Mouse (Mus musculus): ENCODE data around the gene Myt1. TPM values are rescaled to one million over a fixed set of nuclear protein-coding genes. Genes with fewer than 3 reads are reported as not detected.

Gene Myt1
- total RNA-seq (2021): 10 to 100 TPM; 32.3 to 34.0 TPM
- long read RNA-seq, experiment 1, full-length matches to known transcripts: 1 of 2 reads
- long read RNA-seq, experiment 1, partial matches to known transcripts: 0 of 2 reads
- long read RNA-seq, experiment 1, other reads (novel, unspliced or antisense): 1 of 2 reads
- long read RNA-seq, experiment 2, partial matches to known transcripts: 1 of 2 reads
- long read RNA-seq, experiment 2, other reads (novel, unspliced or antisense): 1 of 2 reads

GRCm38 (mm10) chr2:181763006-181763830 lies at the start of gene Myt1:
TSS of gene Myt1 (plus strand) at chr2:181763332.
- peak within 1 kb of the TSS; percentile 2; the same call in 1 of the 2 replicates for H3K4me3 ChIP-seq

GRCm38 (mm10) chr2:181713749-181714148 lies 49.4 kb upstream of the Myt1 start:
- peak overlapping the region; percentile 95 for H3K27ac ChIP-seq
- peak; percentile 52 to 82 for DNase-seq (ENCODE audit: low spot score in 2 of 2)
- peak overlapping the region; percentile 63; the same call in 1 of the 2 replicates for H3K4me3 ChIP-seq

More at GRCm38 (mm10) chr2:181763006-181763830, at the start of gene Myt1:
- DNase-seq (ENCODE audit: low spot score in 2 of 2): no peak
- TF ChIP-seq CTCF (conservative IDR thresholded peaks at IDR 0.05): no peak
- no peak within 1 kb of the TSS for H3K27ac ChIP-seq

GRCm38 (mm10) chr2:181714903-181715326 lies 48.2 kb upstream of the Myt1 start, which contains the start of gene Oprl1:
TSS of gene Oprl1 (plus strand) at chr2:181715016.
- peak; percentile 65 to 73 for DNase-seq (ENCODE audit: low spot score in 2 of 2)
- H3K27ac ChIP-seq: peak within 1 kb of the TSS; percentile 95

More at GRCm38 (mm10) chr2:181713749-181714148, 49.4 kb upstream of the Myt1 start:
- TF ChIP-seq CTCF (conservative IDR thresholded peaks at IDR 0.05): no peak

GRCm38 (mm10) chr2:181715382-181715781 lies 47.8 kb upstream of the Myt1 start:
- peak overlapping the region; percentile 63 for H3K4me3 ChIP-seq
- TF ChIP-seq CTCF (conservative IDR thresholded peaks at IDR 0.05): no peak
- peak overlapping the region; percentile 95 for H3K27ac ChIP-seq
- DNase-seq (ENCODE audit: low spot score in 2 of 2): no peak

More at GRCm38 (mm10) chr2:181714903-181715326, 48.2 kb upstream of the Myt1 start, which contains the start of gene Oprl1:
- no peak for TF ChIP-seq CTCF (conservative IDR thresholded peaks at IDR 0.05)
- peak within 1 kb of the TSS; percentile 63 for H3K4me3 ChIP-seq

GRCm38 (mm10) chr2:181716991-181717390 lies 46.1 kb upstream of the Myt1 start:
- Histone ChIP-seq H3K4me3 (0 out of 2 replicates have a peak overlapping the region, but pooled peaks have one; percentile 6), H3K27ac (no peak overlapping the region)
- no peak for DNase-seq (ENCODE audit: low spot score in 2 of 2)
- no peak for TF ChIP-seq CTCF (conservative IDR thresholded peaks at IDR 0.05)

- H3K27ac ChIP-seq: no peak overlapping the region
- peak; percentile 31; the same call in 1 of the 2 replicates for TF ChIP-seq CTCF (conservative IDR thresholded peaks at IDR 0.05)
- no peak for DNase-seq (ENCODE audit: low spot score in 2 of 2)
- H3K4me3 ChIP-seq: no peak overlapping the region
These were observed 43.1 kb upstream of the Myt1 start for GRCm38 (mm10) chr2:181720061-181720460.

- no peak for TF ChIP-seq CTCF (conservative IDR thresholded peaks at IDR 0.05)
These were observed 41.9 kb upstream of the Myt1 start for GRCm38 (mm10) chr2:181721200-181721599.

DNA sequence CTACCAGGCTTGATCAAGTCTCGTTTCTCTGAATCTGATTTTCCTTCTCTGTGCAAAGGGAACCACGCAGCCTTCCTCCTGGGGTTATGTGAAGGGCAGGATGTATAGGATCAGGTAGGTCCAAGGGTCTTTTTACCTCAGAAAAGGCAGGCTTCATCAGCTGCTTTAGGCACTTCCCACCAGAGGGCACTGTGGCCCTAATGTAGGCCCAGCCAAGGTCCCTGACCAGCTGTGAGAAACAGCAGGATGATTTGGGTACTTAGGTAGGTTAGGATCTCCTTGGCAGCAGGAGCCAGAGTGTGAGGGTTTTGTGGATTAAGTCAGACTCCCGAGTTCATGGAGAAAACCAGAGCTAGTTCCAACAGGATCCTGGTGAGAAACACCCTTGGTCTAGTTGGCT lies 40.9 kb upstream of the Myt1 start:
- no peak for DNase-seq (ENCODE audit: low spot score in 2 of 2)
- peak; percentile 80 for TF ChIP-seq CTCF (conservative IDR thresholded peaks at IDR 0.05)
- no peak overlapping the region for H3K27ac ChIP-seq

More at GRCm38 (mm10) chr2:181721200-181721599, 41.9 kb upstream of the Myt1 start:
- no peak for DNase-seq (ENCODE audit: low spot score in 2 of 2)
- Histone ChIP-seq H3K27ac (no peak overlapping the region), H3K4me3 (no peak overlapping the region)

DNA sequence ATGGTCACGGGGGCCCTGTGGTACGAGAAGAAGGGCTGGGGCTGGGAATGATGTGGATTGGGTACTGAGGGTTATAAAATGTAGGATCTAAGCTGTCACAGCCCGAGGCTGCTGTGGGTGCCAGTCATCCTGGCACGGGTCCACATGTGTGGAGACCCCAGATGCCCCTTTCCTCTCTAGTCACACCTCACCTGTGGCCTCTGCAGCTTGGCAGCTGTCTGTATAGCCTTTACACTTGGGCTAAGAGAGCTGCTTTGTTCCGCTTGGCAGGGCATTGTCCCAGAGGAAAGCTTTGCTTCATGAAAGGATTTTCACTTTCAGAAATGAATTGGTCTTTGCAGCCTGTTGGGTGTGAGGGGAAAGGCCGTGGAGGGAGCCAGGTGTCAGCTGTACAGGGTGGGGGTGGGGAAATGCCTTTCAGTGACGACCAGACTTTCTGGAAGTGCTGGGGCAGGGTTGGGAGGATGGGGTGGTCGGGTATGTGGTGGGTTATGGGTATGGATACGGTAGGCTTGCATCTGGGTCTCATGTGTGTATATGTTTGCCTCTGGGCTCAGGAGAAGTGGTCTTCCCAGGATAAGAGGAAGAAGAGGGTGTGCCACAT lies 35.4 kb upstream of the Myt1 start:
- Histone ChIP-seq H3K4me3 (no peak overlapping the region), H3K27ac (no peak overlapping the region)
- TF ChIP-seq CTCF (conservative IDR thresholded peaks at IDR 0.05): no peak
- DNase-seq (ENCODE audit: low spot score in 2 of 2): no peak

More for the DNA sequence above, 40.9 kb upstream of the Myt1 start:
- no peak overlapping the region for H3K4me3 ChIP-seq

- no peak overlapping the region for H3K27ac ChIP-seq
- TF ChIP-seq CTCF (conservative IDR thresholded peaks at IDR 0.05): no peak
- H3K4me3 ChIP-seq: no peak overlapping the region
- DNase-seq (ENCODE audit: low spot score in 2 of 2): no peak
These were observed 33.1 kb upstream of the Myt1 start for GRCm38 (mm10) chr2:181730051-181730450.

- TF ChIP-seq CTCF (conservative IDR thresholded peaks at IDR 0.05): no peak
- Histone ChIP-seq H3K27ac (no peak overlapping the region), H3K4me3 (no peak overlapping the region)
- DNase-seq (ENCODE audit: low spot score in 2 of 2): no peak
These were observed 10.5 kb upstream of the Myt1 start for GRCm38 (mm10) chr2:181752626-181753025.

- H3K4me3 ChIP-seq: no peak overlapping the region
- H3K27ac ChIP-seq: peak overlapping the region; percentile 34; the same call in 1 of the 2 replicates
- no peak for DNase-seq (ENCODE audit: low spot score in 2 of 2)
- no peak for TF ChIP-seq CTCF (conservative IDR thresholded peaks at IDR 0.05)
These were observed 4.9 kb upstream of the Myt1 start for GRCm38 (mm10) chr2:181758147-181758725.

Measured in layer of hippocampus, adult 2 months (tissue).